Mouse (Mus musculus) adrenal gland, adult (tissue): ENCODE measurements at regions not wholly inside any gene's neighbourhood (a gene's known extent, or its start where the extent isn't known, plus 50 kb on each side); places are given as distances from the start of the nearest gene placed in this dataset.

Experiments used
- DNase-seq, 2 experiments: peaks; one replicate each; pipeline ENCODE4 v3.0.0; 2022 to 2023; ENCODE audit warnings: low spot score in 1 of 2; ENCODE audit not compliant: inconsistent age in 2 of 2

DNA sequence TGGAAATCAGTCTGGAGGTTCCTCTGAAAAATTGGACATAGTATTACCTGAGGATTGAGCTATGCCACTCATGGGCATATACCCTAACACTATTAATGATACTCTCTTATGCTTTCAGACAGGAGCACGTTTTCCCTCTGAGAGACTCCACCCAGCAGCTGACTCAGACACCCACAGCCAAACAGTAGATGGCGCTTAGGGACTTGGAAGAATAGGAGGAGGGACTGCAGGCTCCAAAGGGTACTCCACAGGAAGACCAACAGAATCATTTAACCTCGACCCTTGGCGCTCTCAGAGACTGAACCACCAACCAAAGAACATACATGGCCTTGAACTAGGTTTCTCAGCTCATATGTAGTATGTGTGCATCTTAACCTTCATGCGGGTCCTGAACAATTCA lies 216.0 kb upstream of the Fut9 start:
- DNase-seq, result peak; percentile 42 to 80

DNA sequence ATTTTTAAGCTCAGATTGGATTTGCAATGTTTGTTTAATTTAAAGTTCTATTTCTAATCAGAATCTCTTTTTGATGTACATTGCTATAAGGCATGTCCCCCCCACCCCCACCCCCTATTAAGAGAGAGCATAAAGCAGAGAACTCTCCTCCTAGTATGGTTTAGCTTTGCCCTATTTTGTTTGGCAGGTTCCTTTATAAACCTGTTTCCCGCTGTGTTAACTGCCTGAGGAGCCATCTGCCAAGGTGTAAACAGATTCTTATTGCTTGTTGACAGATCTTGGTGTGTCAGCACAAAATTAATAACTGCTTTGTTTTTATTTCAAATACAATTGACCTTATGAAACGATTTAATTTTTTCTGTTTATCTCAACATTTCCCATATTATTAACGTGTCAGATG lies 200.3 kb upstream of the Fut9 start:
- DNase-seq, result no peak

DNA sequence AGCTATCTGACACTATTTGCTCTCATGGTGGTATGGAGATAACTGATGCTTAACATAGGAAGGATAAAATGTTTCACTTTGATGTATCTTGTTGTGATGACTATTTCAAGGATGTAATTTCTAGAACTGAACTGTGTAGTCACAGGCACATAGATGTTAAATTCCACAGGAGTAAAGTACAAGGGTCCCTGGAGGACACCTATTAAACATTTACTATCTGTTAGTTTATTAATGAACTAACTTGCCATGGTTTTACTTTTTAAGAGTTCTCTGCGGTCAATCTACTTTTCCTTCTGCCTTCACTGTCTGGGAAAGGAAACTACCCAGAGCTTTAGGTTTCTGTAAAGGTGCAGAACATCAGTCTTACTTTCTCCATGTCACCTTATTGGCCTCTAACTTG lies 198.5 kb upstream of the Fut9 start:
- no peak for DNase-seq

DNA sequence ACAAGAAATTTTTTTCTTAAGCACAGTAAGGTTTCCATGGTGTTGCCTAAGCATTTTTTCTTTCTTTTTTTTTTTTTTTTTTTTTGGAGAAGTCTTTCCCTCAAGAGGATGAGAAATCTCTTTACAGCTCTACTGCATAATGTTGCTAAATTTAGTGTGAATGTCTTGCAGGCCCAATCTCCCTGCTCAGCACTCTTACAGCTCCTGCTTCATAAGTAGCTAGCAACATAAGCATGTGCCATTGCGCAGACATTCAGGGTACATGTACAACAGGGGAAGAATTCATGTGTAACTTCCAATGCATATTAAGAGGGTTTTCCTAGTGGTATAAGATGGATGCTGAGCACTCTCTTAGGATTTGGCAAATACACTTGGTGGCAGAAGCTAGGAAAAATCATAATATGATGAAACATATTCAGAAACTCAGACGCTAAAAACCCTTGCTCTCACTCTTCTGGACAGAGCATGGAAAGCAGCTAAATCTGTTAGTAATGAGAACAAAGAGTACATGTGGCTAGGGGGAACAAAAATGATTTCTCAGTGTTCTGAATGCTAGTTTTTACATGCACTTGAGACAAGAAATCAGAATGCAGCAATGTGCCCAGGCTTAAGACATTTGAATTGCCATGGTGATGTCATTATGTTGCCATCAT lies 155.8 kb upstream of the Fut9 start:
- no peak for DNase-seq

DNA sequence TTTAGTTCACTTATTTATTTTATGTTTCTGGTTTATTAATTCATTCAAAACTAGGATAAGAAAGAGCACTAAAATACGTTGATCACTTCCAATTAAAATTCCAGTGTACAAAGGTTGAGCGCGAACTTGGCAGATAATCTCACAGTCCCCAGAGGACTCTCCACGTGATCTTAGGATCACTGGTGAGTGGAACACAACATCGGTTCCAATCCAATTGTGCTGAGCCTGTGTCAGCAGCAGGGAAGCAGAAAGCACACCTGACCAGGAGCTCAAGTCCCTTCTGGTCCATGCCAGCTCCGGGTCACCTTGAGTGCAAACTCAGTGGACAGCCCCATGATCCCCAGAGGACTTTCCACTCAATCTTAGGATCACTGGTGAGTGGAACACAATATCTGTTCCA lies 132.5 kb upstream of the Fut9 start:
- DNase-seq, result no peak

DNA sequence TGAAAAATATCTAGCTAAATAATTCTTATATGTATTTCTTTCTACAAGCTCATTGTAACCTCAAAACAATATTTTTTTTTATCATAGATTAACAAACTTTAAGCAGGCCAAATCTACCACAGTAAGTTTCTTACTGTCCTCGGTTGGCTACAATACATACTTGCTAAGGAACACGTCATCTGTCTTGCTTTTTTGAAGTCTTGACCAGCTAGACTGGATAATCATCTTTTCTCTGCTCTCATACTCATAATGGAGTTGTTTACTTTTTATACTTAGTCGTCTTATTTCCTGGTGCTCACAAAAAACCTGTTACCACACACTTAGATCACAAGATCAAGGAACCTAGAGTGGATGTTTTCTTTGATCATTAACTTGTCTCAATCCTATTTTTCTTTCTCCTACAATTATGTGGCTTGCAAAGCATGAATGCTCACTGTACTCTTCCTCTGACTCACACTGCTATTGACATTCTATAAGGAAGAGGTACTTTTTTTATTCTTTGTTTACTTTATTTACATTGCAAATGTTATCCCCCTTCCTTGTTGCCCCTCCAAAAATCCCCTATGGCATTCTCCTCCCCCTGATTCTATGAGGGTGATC lies 95.4 kb upstream of the Fut9 start:
- no peak for DNase-seq

DNA sequence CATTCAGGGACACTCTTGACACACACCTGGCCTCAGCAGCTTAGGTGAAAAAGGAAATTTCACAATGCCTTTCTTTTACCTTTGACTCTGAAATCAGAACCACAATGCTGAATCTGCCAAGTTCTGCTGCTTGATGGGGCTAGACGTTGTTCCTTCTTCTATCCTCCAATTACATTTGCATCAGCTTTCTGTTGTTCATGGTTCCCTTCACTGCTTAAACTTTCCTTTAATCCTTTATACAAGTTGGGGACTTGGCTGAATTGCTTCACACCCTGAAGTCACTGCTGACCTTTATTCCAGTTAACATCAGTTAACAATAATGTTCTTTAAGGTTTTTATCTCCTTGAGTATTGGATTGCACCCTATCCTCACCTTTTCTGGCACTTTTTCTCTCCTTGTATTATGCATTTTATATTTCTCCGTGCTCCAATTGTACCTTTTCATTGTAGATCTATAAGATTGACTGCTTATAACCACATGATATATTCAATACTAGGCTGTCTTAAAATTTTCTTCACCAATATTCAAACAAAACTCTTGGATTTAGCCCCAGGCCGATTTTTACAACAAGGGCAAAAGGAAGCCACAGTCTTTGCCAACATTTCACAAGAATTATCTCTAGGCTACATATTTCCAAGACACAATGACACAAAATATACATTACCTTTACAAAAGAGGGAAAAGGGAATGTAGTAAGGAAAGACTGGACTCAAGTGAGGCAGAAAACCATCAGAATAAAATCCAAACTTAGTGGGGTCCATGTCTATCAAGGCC lies 92.0 kb upstream of the Fut9 start:
- DNase-seq, result no peak
